11 mouse cellular contexts compared by ENCODE assay signal in the genomic region with DNA sequence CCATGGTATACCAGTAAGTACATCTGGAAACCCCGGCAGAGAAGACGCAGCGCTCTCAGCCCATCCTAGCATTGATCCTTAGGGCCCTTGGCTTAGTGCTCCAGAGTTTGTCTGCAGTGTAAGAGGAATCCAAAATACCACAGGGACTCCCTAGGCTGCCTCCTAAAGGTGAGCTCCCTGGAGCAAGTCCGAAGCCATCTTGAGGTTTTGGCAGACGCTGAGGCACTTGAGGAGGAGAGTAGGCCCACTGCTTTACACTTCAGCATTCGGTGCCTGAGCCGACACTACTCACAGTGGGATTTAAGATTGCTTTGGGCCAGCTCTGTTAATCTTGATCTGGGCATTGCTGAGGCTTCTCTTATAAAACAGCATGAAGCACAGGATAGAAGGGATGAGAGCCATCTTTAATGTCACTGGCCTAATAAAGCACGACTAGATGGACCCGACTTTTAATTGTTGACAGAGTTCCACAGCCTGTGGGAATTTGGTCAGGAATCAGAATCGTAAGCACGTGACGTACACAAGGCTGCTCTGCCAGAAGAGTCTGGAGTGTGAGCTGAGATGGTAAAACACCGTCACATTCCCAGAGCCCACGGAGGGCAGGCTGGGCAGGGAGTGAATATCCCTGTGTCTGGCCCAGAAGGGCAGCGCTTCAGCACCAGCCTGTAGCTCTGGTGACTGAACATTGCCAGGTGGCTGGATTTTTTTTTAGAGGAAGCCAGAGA.
"Had no signal": no experiment of that assay in that cellular context is flagged by ENCODE, and none has a peak within 500 bp of the region (broad histone marks: within the 10 kb centered on the region; RNA-seq: fewer than 3 reads in every experiment).

No protein-coding gene starts in this region.

- DNase-seq: kidney, adult 2 months; kidney, postnatal 14 days; lung, embryonic 14.5 days; right cerebral cortex, adult 18-20 months had no signal

- H3K4me3 ChIP-seq: kidney, embryonic 15.5 days; limb, embryonic 13.5 days; midbrain, embryonic 13.5 days; myocyte; neural tube, embryonic 15.5 days had no signal

- H3K27ac ChIP-seq: kidney, embryonic 15.5 days; limb, embryonic 13.5 days; liver, embryonic 14.5 days; midbrain, embryonic 13.5 days; neural tube, embryonic 15.5 days; stomach, postnatal 0 days had no signal
